Mouse (Mus musculus) heart, embryonic 11.5 days (tissue): ENCODE results near the gene Fbln5. TPM values are rescaled to one million over a fixed set of nuclear protein-coding genes. Genes with fewer than 3 reads are reported as not detected.
A peak's percentile ranks its signal among the peaks of the same experiment; 100 is the strongest.

Experiments
- ATAC-seq: fragments of 200-750 bp; cut with Nextera tagmentation; replicated peaks from 2 replicates; pipeline ENCODE4 v1.8.0; 2017; ENCODE audit warnings: moderate library complexity; ENCODE audit not compliant: insufficient number of reproducible peaks, low FRiP score, low TSS enrichment
- H3K27ac ChIP-seq: fragments of 300-500 bp; sonication (generic); 2 replicates; pipeline ENCODE4 v1.5.1; 2014; ENCODE audit warnings: mild to moderate bottlenecking, low read depth, low read length
- H3K27me3 ChIP-seq: fragments of 300-500 bp; sonication (generic); 2 replicates; pipeline ENCODE4 v1.6.1; 2014; ENCODE audit warnings: mild to moderate bottlenecking, low read length, mixed read lengths; ENCODE audit not compliant: control insufficient read depth, insufficient read depth
- H3K36me3 ChIP-seq: fragments of 300-500 bp; sonication (generic); 2 replicates; pipeline ENCODE4 v1.6.1; 2014; ENCODE audit warnings: mild to moderate bottlenecking, low read length, moderate library complexity, mixed read lengths; ENCODE audit not compliant: control insufficient read depth, insufficient read depth
- H3K4me1 ChIP-seq: fragments of 300-500 bp; sonication (generic); 2 replicates; pipeline ENCODE4 v1.6.1; 2014; ENCODE audit warnings: low read length; ENCODE audit not compliant: control insufficient read depth, insufficient read depth
- H3K4me2 ChIP-seq: fragments of 300-500 bp; sonication (generic); 2 replicates; pipeline ENCODE4 v1.6.1; 2014; ENCODE audit warnings: mild to moderate bottlenecking, moderate library complexity
- H3K4me3 ChIP-seq: fragments of 300-500 bp; sonication (generic); 2 replicates; pipeline ENCODE4 v1.5.1; 2014; ENCODE audit warnings: low read depth, low read length
- H3K9ac ChIP-seq: fragments of 300-500 bp; sonication (generic); 2 replicates; pipeline ENCODE4 v1.6.1; 2014; ENCODE audit warnings: mild to moderate bottlenecking, low read depth, low read length, moderate library complexity
- H3K9me3 ChIP-seq: fragments of 300-500 bp; sonication (generic); replicated peaks from 2 replicates; pipeline ENCODE4 v1.6.1; 2016; ENCODE audit warnings: low read length; ENCODE audit not compliant: control insufficient read depth
- WGBS: fragments of 180-500 bp; shearing (Covaris S2); extraction: QIAGEN DNeasy Blood & Tissue Kit; methylation state at CpG from one replicate; pipeline ENCODE4 v1.1.7; 2014; ENCODE audit not compliant: insufficient replicate concordance; 5-methylcytosine and 5-hydroxymethylcytosine counted together
- polyA plus RNA-seq: library from polyadenylated mRNA; unstranded; fragments of >200 nt; fragmentation: Nextera tagmentation; extraction: Ambion mirVana; gene quantifications from 2 replicates; pipeline ENCODE4 v1.2.1, GENCODE M21; 2014

Fbln5 gene
- 24.7 and 34.2 TPM in 2 replicates for polyA plus RNA-seq

- ATAC-seq, result peak; percentile 70
- no peaks in the 10 kb centered on the region for H3K36me3 ChIP-seq
- peak within 1 kb of the TSS; percentile 58 for H3K4me3 ChIP-seq
- no peaks in the 10 kb centered on the region for H3K9me3 ChIP-seq
- WGBS, result 1% methylated on average over 46 of the region's 46 CpGs
- H3K4me2 ChIP-seq, result peak within 1 kb of the TSS; percentile 98
- H3K9ac ChIP-seq, result peak within 1 kb of the TSS; percentile 70
- H3K4me1 ChIP-seq, result 0 out of 2 replicates have a peak, but pooled peaks cover 7% of the 10 kb centered on the region
- peaks cover 12% of the 10 kb centered on the region for H3K27me3 ChIP-seq
- peak within 1 kb of the TSS; percentile 41; the same call in 1 of the 2 replicates for H3K27ac ChIP-seq
Observed at GRCm38 (mm10) chr12:101818608-101819370, at the start of gene Fbln5. Fbln5 (minus strand) TSS chr12:101819055.

DNA sequence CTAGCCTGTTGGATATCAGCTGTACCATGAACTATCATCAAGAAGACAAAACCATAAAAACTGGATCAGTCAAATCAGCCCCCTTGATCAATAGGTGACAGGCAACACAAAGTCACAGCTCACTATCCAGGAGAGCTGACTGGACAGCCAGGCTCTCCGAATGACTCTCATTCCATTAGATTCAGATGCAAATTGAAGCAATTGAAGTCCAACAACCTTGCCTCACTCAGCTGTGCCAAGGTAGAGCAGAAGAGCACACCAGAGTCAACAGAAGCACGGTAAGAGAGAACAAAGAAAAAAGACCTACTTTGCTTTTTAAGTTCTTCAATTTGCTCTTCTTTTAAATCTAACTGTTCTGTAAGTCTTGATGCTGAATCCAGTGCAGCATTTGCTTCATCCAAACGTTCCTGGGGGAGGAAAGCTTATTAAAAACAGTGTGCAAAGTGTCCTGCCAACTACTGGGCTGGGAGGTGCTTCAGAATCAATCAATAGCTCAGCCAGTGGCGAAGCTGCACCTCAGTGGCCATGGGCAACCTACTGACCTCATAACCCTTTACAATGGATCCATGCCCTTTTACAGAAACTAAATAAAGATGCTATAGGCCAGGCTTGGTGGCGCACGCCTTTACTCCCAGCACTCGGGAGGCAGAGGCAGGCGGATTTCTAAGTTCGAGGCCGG is 43.6 kb upstream of the Fbln5 start:
- H3K4me3 ChIP-seq, result no peak overlapping the region
- H3K4me1 ChIP-seq, result no peaks in the 10 kb centered on the region
- H3K9me3 ChIP-seq, result no peaks in the 10 kb centered on the region
- H3K27ac ChIP-seq, result no peak overlapping the region
- H3K36me3 ChIP-seq, result peaks cover 3% of the 10 kb centered on the region; the same call in 1 of the 2 replicates
- H3K4me2 ChIP-seq, result no peak overlapping the region
- 90% methylated on average over 10 of the region's 10 CpGs for WGBS
- ATAC-seq, result no peak
- H3K9ac ChIP-seq, result no peak overlapping the region
- H3K27me3 ChIP-seq, result no peaks in the 10 kb centered on the region

GRCm38 (mm10) chr12:101860256-101860655 is 41.4 kb upstream of the Fbln5 start:
- Histone ChIP-seq H3K27me3 (no peaks in the 10 kb centered on the region), H3K9me3 (no peaks in the 10 kb centered on the region), H3K4me2 (no peak overlapping the region), H3K4me1 (no peaks in the 10 kb centered on the region), H3K9ac (no peak overlapping the region), H3K27ac (no peak overlapping the region), H3K4me3 (no peak overlapping the region), H3K36me3 (peaks cover 3% of the 10 kb centered on the region)
- WGBS, result 95% methylated on average over 1 of the region's 1 CpGs
- no peak for ATAC-seq

- H3K27me3 ChIP-seq, result no peaks in the 10 kb centered on the region
- no peak overlapping the region for H3K4me3 ChIP-seq
- no peaks in the 10 kb centered on the region for H3K9me3 ChIP-seq
- H3K4me2 ChIP-seq, result no peak overlapping the region
- H3K27ac ChIP-seq, result no peak overlapping the region
- ATAC-seq, result no peak
- H3K4me1 ChIP-seq, result no peaks in the 10 kb centered on the region
- no peak overlapping the region for H3K9ac ChIP-seq
- peaks cover 3% of the 10 kb centered on the region for H3K36me3 ChIP-seq
- 71% methylated on average over 5 of the region's 5 CpGs for WGBS
Observed at GRCm38 (mm10) chr12:101858011-101858410, 39.2 kb upstream of the Fbln5 start.

DNA sequence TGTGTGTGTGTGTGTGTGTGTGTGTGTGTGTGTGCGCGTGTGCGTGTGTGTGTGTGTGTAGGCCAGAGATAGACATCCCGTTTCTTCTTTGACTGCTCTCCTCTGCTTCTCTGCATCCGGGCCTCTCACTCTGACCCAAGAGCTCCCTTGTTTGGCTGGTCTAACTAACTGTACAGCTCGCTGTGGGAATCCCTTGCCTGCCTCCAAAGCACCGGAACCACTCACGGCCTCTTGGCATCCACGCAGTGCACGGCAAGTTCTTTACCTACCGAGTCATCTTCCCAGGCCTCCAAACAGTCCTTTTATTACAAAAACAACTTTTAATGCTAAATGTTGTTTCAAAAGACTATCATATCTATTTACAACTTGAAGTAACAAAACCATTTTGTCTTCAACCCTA is 35.5 kb upstream of the Fbln5 start:
- 92% methylated on average over 11 of the region's 11 CpGs for WGBS
- no peak for ATAC-seq
- H3K27me3 ChIP-seq, result no peaks in the 10 kb centered on the region

DNA sequence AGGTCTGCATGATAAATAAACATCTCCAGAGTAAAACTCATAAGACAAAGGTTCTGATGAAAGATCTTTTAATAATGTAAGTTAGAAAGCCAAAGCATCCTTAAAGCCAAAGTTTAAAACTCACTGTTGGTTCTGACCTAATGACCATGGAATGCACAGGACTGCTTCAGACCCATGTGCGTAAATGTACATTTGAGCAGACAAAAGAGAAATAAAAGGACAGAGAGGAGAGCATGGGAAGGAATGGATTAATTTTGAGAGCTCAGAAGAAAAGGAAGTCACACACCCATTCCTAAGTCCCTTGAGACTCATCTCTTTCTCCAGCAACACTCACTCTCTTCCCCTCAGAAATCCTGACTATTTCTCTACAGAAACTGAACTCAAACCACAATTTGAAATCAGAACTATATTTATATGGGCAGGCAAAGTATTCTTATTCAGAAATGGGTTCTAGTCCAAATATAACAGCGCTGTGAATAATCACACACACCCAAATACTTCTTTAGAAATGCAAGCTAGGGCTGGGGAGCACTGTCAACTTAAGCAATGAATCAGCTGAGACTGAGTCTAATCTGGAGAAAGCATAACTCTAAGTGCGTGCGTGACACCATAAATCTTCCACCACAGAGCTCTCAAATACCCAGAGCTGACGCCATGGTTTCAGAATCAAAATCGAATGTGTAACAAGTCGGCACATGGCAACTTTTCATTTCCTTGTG is 33.1 kb upstream of the Fbln5 start:
- no peak for ATAC-seq
- no peak overlapping the region for H3K27ac ChIP-seq
- no peaks in the 10 kb centered on the region; the same call in 1 of the 2 replicates for H3K36me3 ChIP-seq
- H3K4me1 ChIP-seq, result peaks cover 8% of the 10 kb centered on the region
- no peak overlapping the region for H3K9ac ChIP-seq
- no peaks in the 10 kb centered on the region for H3K27me3 ChIP-seq
- 62% methylated on average over 7 of the region's 7 CpGs for WGBS
- H3K9me3 ChIP-seq, result no peaks in the 10 kb centered on the region
- H3K4me3 ChIP-seq, result no peak overlapping the region
- H3K4me2 ChIP-seq, result no peak overlapping the region

More for the DNA sequence above, 35.5 kb upstream of the Fbln5 start:
- no peaks in the 10 kb centered on the region; the same call in 1 of the 2 replicates for H3K36me3 ChIP-seq
- no peak overlapping the region for H3K27ac ChIP-seq
- peaks cover 8% of the 10 kb centered on the region for H3K4me1 ChIP-seq
- no peak overlapping the region for H3K9ac ChIP-seq
- no peaks in the 10 kb centered on the region for H3K9me3 ChIP-seq
- H3K4me3 ChIP-seq, result no peak overlapping the region
- H3K4me2 ChIP-seq, result no peak overlapping the region

DNA sequence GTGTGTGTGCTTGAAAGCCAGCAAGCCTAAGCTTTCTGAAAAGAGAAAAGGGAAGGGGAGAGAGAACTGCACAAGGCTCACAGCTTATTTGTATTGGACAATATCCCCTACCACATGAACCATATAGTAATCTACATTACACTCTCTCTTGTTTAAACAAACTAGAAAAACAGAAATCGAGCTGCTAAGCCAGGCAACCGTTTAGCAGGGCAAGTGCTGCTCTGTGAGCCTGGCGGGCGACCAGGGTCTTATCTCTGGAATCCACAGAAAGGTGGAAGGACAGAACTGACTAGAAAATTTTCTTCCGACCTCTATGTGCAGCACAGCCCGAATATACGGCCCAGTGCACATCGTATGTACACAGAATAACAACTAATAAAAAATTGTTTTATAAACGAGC is 32.5 kb upstream of the Fbln5 start:
- H3K9me3 ChIP-seq, result no peaks in the 10 kb centered on the region
- 0 out of 2 replicates have a peak overlapping the region, but pooled peaks have one; percentile 6 for H3K27ac ChIP-seq
- 47% methylated on average over 9 of the region's 9 CpGs for WGBS
- no peak overlapping the region for H3K9ac ChIP-seq
- no peak overlapping the region for H3K4me2 ChIP-seq
- no peaks in the 10 kb centered on the region for H3K27me3 ChIP-seq
- ATAC-seq, result no peak
- H3K4me3 ChIP-seq, result no peak overlapping the region
- H3K4me1 ChIP-seq, result peaks cover 8% of the 10 kb centered on the region
- no peaks in the 10 kb centered on the region; the same call in 1 of the 2 replicates for H3K36me3 ChIP-seq

DNA sequence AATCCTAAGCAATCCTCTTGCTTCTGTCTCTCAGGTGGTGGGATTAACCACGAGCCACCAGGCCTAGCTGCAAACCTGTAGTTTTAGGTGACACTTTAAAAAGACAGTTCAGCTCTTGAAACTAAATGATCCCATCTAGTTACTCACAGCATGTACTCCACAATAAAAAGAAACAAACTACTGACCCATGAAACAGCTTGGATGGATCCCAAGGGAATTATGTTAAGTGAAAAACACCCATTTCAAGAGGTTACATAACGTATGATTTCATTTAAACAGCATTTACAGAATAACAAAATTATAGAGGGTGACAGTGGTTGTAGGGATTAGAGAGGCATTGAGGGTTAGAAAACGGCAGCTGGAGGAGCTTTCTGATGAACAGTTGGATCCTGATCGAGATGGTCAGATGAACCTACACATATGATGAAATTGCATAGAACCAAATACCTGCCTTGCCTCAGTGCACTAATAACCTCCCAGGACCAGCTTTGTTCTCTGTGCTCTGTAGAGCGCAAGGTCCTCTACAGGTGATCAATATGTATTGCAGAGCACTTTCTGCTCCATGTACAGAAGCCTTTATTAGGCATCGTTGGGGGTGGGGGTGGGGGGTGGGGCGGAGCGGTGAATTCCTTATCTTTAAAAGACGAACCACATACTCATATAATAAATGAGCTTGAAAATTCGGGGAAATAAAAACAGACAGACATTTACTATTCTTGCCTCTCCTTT is 17.9 kb upstream of the Fbln5 start:
- no peaks in the 10 kb centered on the region for H3K4me1 ChIP-seq
- no peak overlapping the region for H3K4me3 ChIP-seq
- H3K9me3 ChIP-seq, result no peaks in the 10 kb centered on the region
- H3K9ac ChIP-seq, result no peak overlapping the region
- H3K36me3 ChIP-seq, result peaks cover 9% of the 10 kb centered on the region
- ATAC-seq, result no peak
- no peak overlapping the region for H3K4me2 ChIP-seq
- no peak overlapping the region for H3K27ac ChIP-seq
- H3K27me3 ChIP-seq, result no peaks in the 10 kb centered on the region
- 84% methylated on average over 10 of the region's 10 CpGs for WGBS
